Mouse (Mus musculus): Measurements from ENCODE around the gene Nek10. TPM values are rescaled to one million over a fixed set of nuclear protein-coding genes. Genes with fewer than 3 reads are reported as not detected.

Nek10 gene
- total RNA-seq, 1 experiment = 0.67 TPM

DNA sequence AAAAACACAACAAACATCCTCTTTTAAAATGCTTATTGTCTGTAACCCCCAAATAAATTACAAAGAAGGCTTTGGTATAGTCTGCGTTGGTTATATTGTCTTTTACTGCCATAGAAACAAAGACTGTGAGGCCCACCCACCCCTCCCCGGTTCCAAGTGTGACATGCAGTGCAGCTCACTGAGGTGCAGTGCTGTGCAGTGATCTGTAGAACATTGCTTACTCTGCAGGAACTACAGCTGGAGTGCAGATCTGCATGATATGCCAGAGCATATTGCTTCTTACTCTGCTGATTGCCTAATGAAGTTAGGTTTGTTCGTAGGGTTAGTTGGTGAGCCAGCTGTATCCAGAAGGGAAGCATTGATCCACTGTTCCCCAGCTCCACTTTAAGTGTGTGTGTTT, 57.1 kb downstream of the Nek10 start:
- H3K4me3 ChIP-seq (ENCODE audit: insufficient read depth in 1 of 2, low read depth in 1 of 2, low read length in 2 of 2, poor library complexity in 1 of 2, severe bottlenecking in 1 of 2) = no peak overlapping the region
- no peak overlapping the region for H3K27ac ChIP-seq (ENCODE audit: insufficient read depth, low read depth, low read length, poor library complexity, severe bottlenecking)
- DNase-seq (ENCODE audit: low read depth, low spot score) = no peak
- no peaks in the 10 kb centered on the region for H3K9me3 ChIP-seq (ENCODE audit: control insufficient read depth, insufficient read depth, low read depth, low read length)
- H3K9ac ChIP-seq (ENCODE audit: insufficient read depth, low read depth, low read length, poor library complexity, severe bottlenecking) = no peak overlapping the region
- H3K36me3 ChIP-seq (ENCODE audit: control insufficient read depth, insufficient read depth, low read length, poor library complexity, severe bottlenecking) = no peaks in the 10 kb centered on the region
- TF ChIP-seq ZNF384 (IDR thresholded peaks at IDR 0.05; ENCODE audit: low read depth, low read length) (no peak), CHD2 (IDR thresholded peaks at IDR 0.05; ENCODE audit: low read depth, low read length) (no peak), ZC3H11A (IDR thresholded peaks at IDR 0.05; ENCODE audit: borderline replicate concordance, low read depth, low read length) (no peak), HCFC1 (IDR thresholded peaks at IDR 0.05; ENCODE audit: borderline replicate concordance, insufficient read depth, low read length) (no peak), MAFK (IDR thresholded peaks at IDR 0.05; ENCODE audit: insufficient read depth, low read depth, low read length) (no peak)
- no peaks in the 10 kb centered on the region for H3K4me1 ChIP-seq (ENCODE audit: control insufficient read depth in 2 of 2, insufficient read depth in 2 of 2, low read length in 2 of 2, poor library complexity in 1 of 2)
- in situ Hi-C loops (cut with MboI; ENCODE audit: low sequenced_read_pairs in 2 of 2, unreplicated experiment in 2 of 2) = loop anchor here in 1 of 2 experiments (25.0 kb wide), 1 partner anchor 127 kb away; no protein-coding TSS in a partner anchor

DNA sequence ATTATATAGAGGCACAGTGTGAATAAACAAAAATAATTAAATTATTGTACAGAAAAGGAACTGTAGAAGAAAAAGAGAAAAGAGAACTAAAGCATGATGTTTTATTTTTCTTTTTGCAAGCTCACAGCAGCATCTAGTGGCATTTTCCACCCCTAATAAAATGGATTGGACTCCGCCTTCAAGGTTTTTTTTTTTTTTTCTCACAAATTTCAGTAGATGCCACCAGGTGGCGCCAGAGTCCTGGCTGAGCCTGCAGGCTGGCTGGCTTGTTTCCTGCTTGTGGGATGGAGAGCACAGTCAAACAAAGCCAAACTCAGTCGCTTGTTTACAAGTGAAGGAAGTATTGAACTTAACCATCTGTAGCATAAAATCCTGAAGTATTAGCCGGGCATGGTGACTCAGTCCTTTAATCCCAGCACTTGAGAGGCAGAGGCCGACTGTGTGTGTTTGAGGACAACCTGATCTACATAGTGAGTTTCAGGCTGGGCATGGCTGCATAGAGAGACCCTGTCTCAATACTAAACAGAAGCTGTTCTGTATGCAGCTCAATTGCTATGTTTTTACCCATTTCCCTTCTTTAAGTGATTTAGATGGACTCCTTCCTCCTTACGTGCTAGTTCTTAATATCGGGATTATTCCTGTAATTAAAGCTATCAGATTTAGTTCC, 60.6 kb downstream of the Nek10 start:
- Histone ChIP-seq H3K4me3 (ENCODE audit: insufficient read depth in 1 of 2, low read depth in 1 of 2, low read length in 2 of 2, poor library complexity in 1 of 2, severe bottlenecking in 1 of 2) (no peak overlapping the region), H3K36me3 (ENCODE audit: control insufficient read depth, insufficient read depth, low read length, poor library complexity, severe bottlenecking) (no peaks in the 10 kb centered on the region), H3K27ac (ENCODE audit: insufficient read depth, low read depth, low read length, poor library complexity, severe bottlenecking) (no peak overlapping the region), H3K9ac (ENCODE audit: insufficient read depth, low read depth, low read length, poor library complexity, severe bottlenecking) (no peak overlapping the region), H3K9me3 (ENCODE audit: control insufficient read depth, insufficient read depth, low read depth, low read length) (no peaks in the 10 kb centered on the region), H3K4me1 (ENCODE audit: control insufficient read depth in 2 of 2, insufficient read depth in 2 of 2, low read length in 2 of 2, poor library complexity in 1 of 2) (no peaks in the 10 kb centered on the region)
- DNase-seq (ENCODE audit: low read depth, low spot score) = peak; percentile 56
- no peak for TF ChIP-seq CHD2 (IDR thresholded peaks at IDR 0.05; ENCODE audit: low read depth, low read length)
- no peak for TF ChIP-seq MAFK (IDR thresholded peaks at IDR 0.05; ENCODE audit: insufficient read depth, low read depth, low read length)
- peak; percentile 92 for TF ChIP-seq ZNF384 (IDR thresholded peaks at IDR 0.05; ENCODE audit: low read depth, low read length)
- no peak for TF ChIP-seq HCFC1 (IDR thresholded peaks at IDR 0.05; ENCODE audit: borderline replicate concordance, insufficient read depth, low read length)
- TF ChIP-seq ZC3H11A (IDR thresholded peaks at IDR 0.05; ENCODE audit: borderline replicate concordance, low read depth, low read length) = peak; percentile 83
- in situ Hi-C loops (cut with MboI; ENCODE audit: low sequenced_read_pairs in 2 of 2, unreplicated experiment in 2 of 2) = loop anchor here in 1 of 2 experiments (25.0 kb wide), 1 partner anchor 123 kb away; no protein-coding TSS in a partner anchor

DNA sequence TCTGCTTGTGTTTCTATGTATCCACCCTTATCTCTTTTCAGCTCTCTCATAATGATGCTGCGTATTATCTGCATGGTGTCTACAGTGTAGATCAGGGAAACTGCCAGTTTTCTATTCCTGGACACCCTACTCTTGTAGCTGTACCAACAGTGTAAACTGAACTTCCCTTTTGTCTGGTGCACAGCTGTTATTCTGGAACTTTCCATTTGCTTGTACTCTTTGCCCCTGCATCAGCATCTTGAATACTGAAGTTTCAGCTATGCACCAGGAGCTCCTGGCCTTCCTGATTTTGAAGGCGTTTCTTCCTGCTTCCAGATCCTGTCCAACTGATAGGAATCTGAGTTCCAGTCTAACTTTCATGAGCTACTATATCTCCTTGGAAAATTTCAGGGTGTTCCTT, 66.0 kb downstream of the Nek10 start:
- DNase-seq (ENCODE audit: low read depth, low spot score) = no peak
- in situ Hi-C loops (cut with MboI; ENCODE audit: low sequenced_read_pairs in 2 of 2, unreplicated experiment in 2 of 2) = loop anchor here in 1 of 2 experiments (25.0 kb wide), 1 partner anchor 118 kb away; no protein-coding TSS in a partner anchor
- Histone ChIP-seq H3K4me3 (ENCODE audit: insufficient read depth in 1 of 2, low read depth in 1 of 2, low read length in 2 of 2, poor library complexity in 1 of 2, severe bottlenecking in 1 of 2) (no peak overlapping the region), H3K27ac (ENCODE audit: insufficient read depth, low read depth, low read length, poor library complexity, severe bottlenecking) (no peak overlapping the region), H3K36me3 (ENCODE audit: control insufficient read depth, insufficient read depth, low read length, poor library complexity, severe bottlenecking) (no peaks in the 10 kb centered on the region), H3K9ac (ENCODE audit: insufficient read depth, low read depth, low read length, poor library complexity, severe bottlenecking) (no peak overlapping the region), H3K4me1 (ENCODE audit: control insufficient read depth in 2 of 2, insufficient read depth in 2 of 2, low read length in 2 of 2, poor library complexity in 1 of 2) (no peaks in the 10 kb centered on the region), H3K9me3 (ENCODE audit: control insufficient read depth, insufficient read depth, low read depth, low read length) (no peaks in the 10 kb centered on the region)
- TF ChIP-seq HCFC1 (IDR thresholded peaks at IDR 0.05; ENCODE audit: borderline replicate concordance, insufficient read depth, low read length) (no peak), MAFK (IDR thresholded peaks at IDR 0.05; ENCODE audit: insufficient read depth, low read depth, low read length) (no peak), ZNF384 (IDR thresholded peaks at IDR 0.05; ENCODE audit: low read depth, low read length) (no peak), ZC3H11A (IDR thresholded peaks at IDR 0.05; ENCODE audit: borderline replicate concordance, low read depth, low read length) (no peak), CHD2 (IDR thresholded peaks at IDR 0.05; ENCODE audit: low read depth, low read length) (no peak)

DNA sequence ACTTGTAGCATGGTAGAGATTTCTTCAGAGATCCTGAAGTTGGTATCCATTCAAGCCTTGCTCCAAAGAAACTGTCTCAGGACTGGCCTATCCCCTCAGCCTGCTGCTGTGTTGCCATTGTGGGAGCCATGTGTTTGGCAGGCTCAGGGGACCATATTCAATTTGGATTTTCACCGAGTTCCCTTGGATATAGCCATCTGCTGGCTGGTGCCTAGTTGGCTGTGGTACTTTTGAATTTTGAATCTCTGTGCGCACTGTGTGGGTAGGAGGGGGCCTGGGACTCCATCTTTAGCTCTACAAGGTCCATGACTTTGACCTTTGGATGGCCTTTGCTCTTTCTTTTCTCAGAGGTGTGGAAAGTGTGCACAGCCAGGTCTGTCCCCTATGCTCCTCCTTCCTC, 66.8 kb downstream of the Nek10 start:
- Histone ChIP-seq H3K9me3 (ENCODE audit: control insufficient read depth, insufficient read depth, low read depth, low read length) (no peaks in the 10 kb centered on the region), H3K4me1 (ENCODE audit: control insufficient read depth in 2 of 2, insufficient read depth in 2 of 2, low read length in 2 of 2, poor library complexity in 1 of 2) (no peaks in the 10 kb centered on the region), H3K27ac (ENCODE audit: insufficient read depth, low read depth, low read length, poor library complexity, severe bottlenecking) (no peak overlapping the region), H3K4me3 (ENCODE audit: insufficient read depth in 1 of 2, low read depth in 1 of 2, low read length in 2 of 2, poor library complexity in 1 of 2, severe bottlenecking in 1 of 2) (no peak overlapping the region), H3K36me3 (ENCODE audit: control insufficient read depth, insufficient read depth, low read length, poor library complexity, severe bottlenecking) (no peaks in the 10 kb centered on the region), H3K9ac (ENCODE audit: insufficient read depth, low read depth, low read length, poor library complexity, severe bottlenecking) (no peak overlapping the region)
- no peak for DNase-seq (ENCODE audit: low read depth, low spot score)
- in situ Hi-C loops (cut with MboI; ENCODE audit: low sequenced_read_pairs in 2 of 2, unreplicated experiment in 2 of 2) = loop anchor here in 1 of 2 experiments (25.0 kb wide), 1 partner anchor 117 kb away; no protein-coding TSS in a partner anchor
- TF ChIP-seq ZC3H11A (IDR thresholded peaks at IDR 0.05; ENCODE audit: borderline replicate concordance, low read depth, low read length) (no peak), MAFK (IDR thresholded peaks at IDR 0.05; ENCODE audit: insufficient read depth, low read depth, low read length) (no peak), HCFC1 (IDR thresholded peaks at IDR 0.05; ENCODE audit: borderline replicate concordance, insufficient read depth, low read length) (no peak), CHD2 (IDR thresholded peaks at IDR 0.05; ENCODE audit: low read depth, low read length) (no peak), ZNF384 (IDR thresholded peaks at IDR 0.05; ENCODE audit: low read depth, low read length) (no peak)
